Mouse (Mus musculus) liver, postnatal 0 days (tissue): ENCODE data around the gene Mypn. TPM values are rescaled to one million over a fixed set of nuclear protein-coding genes. Genes with fewer than 3 reads are reported as not detected.

ENCODE experiments used
- ATAC-seq: fragments of 200-750 bp; cut with Nextera tagmentation; 2 replicates; pipeline ENCODE4 v1.8.0; 2017; ENCODE audit warnings: mild to moderate bottlenecking, moderate library complexity
- DNase-seq: peaks from one replicate; pipeline ENCODE4 v3.0.0-alpha.2; 2016
- H3K27ac ChIP-seq: fragments of 300-500 bp; sonication (generic); 2 replicates; pipeline ENCODE4 v1.5.1; 2014; ENCODE audit warnings: antibody characterized with exemption, moderate library complexity, mild to moderate bottlenecking, low read depth
- H3K27me3 ChIP-seq: fragments of 300-500 bp; sonication (generic); 2 replicates; pipeline ENCODE4 v1.6.1; 2014; ENCODE audit warnings: low read length, control low read depth, mixed read lengths; ENCODE audit not compliant: insufficient read depth
- H3K36me3 ChIP-seq: fragments of 300-500 bp; sonication (generic); replicated peaks from 2 replicates; pipeline ENCODE4 v1.6.1; 2014; ENCODE audit warnings: mild to moderate bottlenecking, control low read depth, low read length, moderate library complexity, mixed read lengths; ENCODE audit not compliant: insufficient read depth
- H3K4me1 ChIP-seq: fragments of 300-500 bp; sonication (generic); 2 replicates; pipeline ENCODE4 v1.6.1; 2014; ENCODE audit warnings: antibody characterized with exemption, mild to moderate bottlenecking, control low read depth; ENCODE audit not compliant: insufficient read depth
- H3K4me2 ChIP-seq: fragments of 300-500 bp; sonication (generic); 2 replicates; pipeline ENCODE4 v1.6.1; 2014; ENCODE audit warnings: low read depth, mild to moderate bottlenecking, low read length, moderate library complexity, mixed read lengths
- H3K4me3 ChIP-seq: fragments of 300-500 bp; sonication (generic); 2 replicates; pipeline ENCODE4 v1.5.1; 2014; ENCODE audit warnings: low read depth, low read length
- H3K9ac ChIP-seq: fragments of 300-500 bp; sonication (generic); replicated peaks from 2 replicates; pipeline ENCODE4 v1.6.1; 2014; ENCODE audit warnings: mild to moderate bottlenecking, moderate library complexity
- H3K9me3 ChIP-seq: fragments of 300-500 bp; sonication (generic); 2 replicates; pipeline ENCODE4 v1.6.1; 2016; ENCODE audit warnings: mild to moderate bottlenecking, control low read depth, low read length, mixed read lengths
- CTCF ChIP-seq: sonication (generic); IDR thresholded peaks from 2 replicates; pipeline ENCODE4 v1.5.1; 2016; ENCODE audit warnings: antibody characterized with exemption, low read depth
- EP300 ChIP-seq: IDR thresholded peaks from 2 replicates; pipeline ENCODE4 v1.6.1; 2016; ENCODE audit warnings: antibody characterized with exemption, low read depth, mild to moderate bottlenecking
- whole genome bisulfite sequencing: fragments of 180-500 bp; shearing (Covaris S2); extraction: QIAGEN DNeasy Blood & Tissue Kit; methylation state at CpG from one replicate; pipeline ENCODE4 v1.1.7; 2014; ENCODE audit not compliant: insufficient replicate concordance; 5-methylcytosine and 5-hydroxymethylcytosine counted together
- polyA plus RNA-seq: library from polyadenylated mRNA; unstranded; fragments of >200 nt; fragmentation: Nextera tagmentation; extraction: Ambion mirVana; gene quantifications from 2 replicates; pipeline ENCODE4 v1.2.1, GENCODE M21; 2015

Mypn gene
- polyA plus RNA-seq, 1 experiment from 2014 or later = 0.04 TPM

- H3K27ac ChIP-seq = no peak overlapping the region
- peaks cover 9% of the 10 kb centered on the region; the same call in 1 of the 2 replicates for H3K4me1 ChIP-seq
- DNase-seq = no peak
- no peaks in the 10 kb centered on the region for H3K9me3 ChIP-seq
- H3K4me3 ChIP-seq = no peak overlapping the region
- no peak overlapping the region for H3K9ac ChIP-seq
- no peaks in the 10 kb centered on the region for H3K36me3 ChIP-seq
- no peaks in the 10 kb centered on the region for H3K27me3 ChIP-seq
- peak overlapping the region; percentile 1; the same call in 1 of the 2 replicates for H3K4me2 ChIP-seq
- 38% methylated on average over 16 of the region's 16 CpGs for WGBS
- ATAC-seq = no peak
- TF ChIP-seq CTCF = no peak
- 0 out of 2 replicates have a peak, but pooled peaks have one; percentile 10 for TF ChIP-seq EP300
Measured at GRCm38 (mm10) chr10:63165752-63166412, 37.9 kb downstream of the Mypn start.

- H3K4me1 ChIP-seq = peaks cover 13% of the 10 kb centered on the region
- no peak overlapping the region for H3K27ac ChIP-seq
- DNase-seq (no peak), ATAC-seq (peak; percentile 26; the same call in 1 of the 2 replicates)
- no peaks in the 10 kb centered on the region for H3K36me3 ChIP-seq
- no peaks in the 10 kb centered on the region for H3K9me3 ChIP-seq
- no peaks in the 10 kb centered on the region for H3K27me3 ChIP-seq
- no peak overlapping the region for H3K4me3 ChIP-seq
- TF ChIP-seq EP300 (peak; percentile 80), CTCF (no peak)
- WGBS = 33% methylated on average over 5 of the region's 5 CpGs
- H3K4me2 ChIP-seq = 0 out of 2 replicates have a peak overlapping the region, but pooled peaks have one; percentile 28
- no peak overlapping the region for H3K9ac ChIP-seq
Measured at GRCm38 (mm10) chr10:63161240-63161639, 42.5 kb downstream of the Mypn start.

GRCm38 (mm10) chr10:63160671-63161070, 43.1 kb downstream of the Mypn start:
- Histone ChIP-seq H3K4me2 (no peak overlapping the region), H3K27me3 (no peaks in the 10 kb centered on the region), H3K27ac (no peak overlapping the region), H3K36me3 (no peaks in the 10 kb centered on the region), H3K4me1 (peaks cover 9% of the 10 kb centered on the region), H3K9ac (no peak overlapping the region), H3K9me3 (no peaks in the 10 kb centered on the region), H3K4me3 (no peak overlapping the region)
- ATAC-seq (no peak), DNase-seq (no peak)
- TF ChIP-seq CTCF (no peak), EP300 (no peak)
- 73% methylated on average over 12 of the region's 12 CpGs for WGBS

- DNase-seq = peak; percentile 51
- TF ChIP-seq EP300 (0 out of 2 replicates have a peak, but pooled peaks have one; percentile 4), CTCF (no peak)
- H3K4me2 ChIP-seq = no peak overlapping the region
- no peak overlapping the region for H3K4me3 ChIP-seq
- H3K27me3 ChIP-seq = no peaks in the 10 kb centered on the region
- H3K36me3 ChIP-seq = no peaks in the 10 kb centered on the region
- H3K9me3 ChIP-seq = no peaks in the 10 kb centered on the region
- peaks cover 6% of the 10 kb centered on the region for H3K4me1 ChIP-seq
- 56% methylated on average over 13 of the region's 13 CpGs for WGBS
- ATAC-seq = peak; percentile 86
- H3K27ac ChIP-seq = no peak overlapping the region
- H3K9ac ChIP-seq = no peak overlapping the region
Measured at GRCm38 (mm10) chr10:63158191-63158590, 45.6 kb downstream of the Mypn start.

- Histone ChIP-seq H3K27ac (no peak overlapping the region), H3K4me2 (no peak overlapping the region), H3K36me3 (no peaks in the 10 kb centered on the region), H3K27me3 (no peaks in the 10 kb centered on the region), H3K4me3 (no peak overlapping the region), H3K9ac (no peak overlapping the region), H3K9me3 (no peaks in the 10 kb centered on the region), H3K4me1 (peaks cover 6% of the 10 kb centered on the region)
- 73% methylated on average over 4 of the region's 4 CpGs for WGBS
- ATAC-seq (no peak), DNase-seq (no peak)
- TF ChIP-seq CTCF (no peak), EP300 (no peak)
Measured at GRCm38 (mm10) chr10:63157491-63157890, 46.3 kb downstream of the Mypn start.

GRCm38 (mm10) chr10:63156919-63157318, 46.8 kb downstream of the Mypn start:
- 64% methylated on average over 4 of the region's 4 CpGs for WGBS
- DNase-seq (no peak), ATAC-seq (no peak)
- H3K27ac ChIP-seq = no peak overlapping the region
- H3K4me2 ChIP-seq = no peak overlapping the region
- no peak overlapping the region for H3K4me3 ChIP-seq
- no peaks in the 10 kb centered on the region for H3K36me3 ChIP-seq
- no peak overlapping the region for H3K9ac ChIP-seq
- peaks cover 6% of the 10 kb centered on the region for H3K4me1 ChIP-seq
- no peak for TF ChIP-seq CTCF
- TF ChIP-seq EP300 = no peak
- no peaks in the 10 kb centered on the region for H3K9me3 ChIP-seq
- no peaks in the 10 kb centered on the region for H3K27me3 ChIP-seq
